ENCODE assay signal across 17 mouse cellular contexts in genomic region chr16:4031441-4032274, GRCm38 (mm10). TPM values are rescaled to one million over a fixed set of nuclear protein-coding genes. Genes with fewer than 3 reads are reported as not detected.
DNase-seq lines count a peak whose midpoint lies in the region; ATAC-seq and TF ChIP-seq lines count a peak whose summit lies in the region.
"Had no signal": no experiment of that assay in that cellular context is flagged by ENCODE, and none has a peak within 500 bp of the region (broad histone marks: within the 10 kb centered on the region; RNA-seq: fewer than 3 reads in every experiment).

No protein-coding gene starts in this region.

- H3K36me3 ChIP-seq in ES-Bruce4 (ENCODE audit: control insufficient read depth, insufficient read depth, low read length, poor library complexity, severe bottlenecking) (no peaks in the 10 kb centered on the region), ES-E14 (ENCODE audit: control insufficient read depth, insufficient read depth, low read length, poor library complexity, severe bottlenecking) (peaks cover 5% of the 10 kb centered on the region; the same call in 1 of the 2 replicates)
- no peaks in the 10 kb centered on the region for H3K36me3 ChIP-seq in kidney, adult 2 months (ENCODE audit: control insufficient read depth, insufficient read depth, low read length)
- H3K36me3 ChIP-seq in hindbrain, embryonic 12.5 days = peaks cover 7% of the 10 kb centered on the region

- H3K9ac ChIP-seq in ES-Bruce4 (ENCODE audit: low read depth, poor library complexity, severe bottlenecking) (no peak overlapping the region), ES-E14 (ENCODE audit: insufficient read depth, low read depth, low read length, poor library complexity, severe bottlenecking) (no peak overlapping the region)
- H3K9ac ChIP-seq in hindbrain, embryonic 12.5 days = no peak overlapping the region
- H3K9ac ChIP-seq: heart, embryonic 15.5 days; liver, embryonic 14.5 days had no signal

- H3K4me2 ChIP-seq in hindbrain, embryonic 12.5 days (replicated peaks) = no peak overlapping the region
- H3K4me2 ChIP-seq: heart, embryonic 15.5 days had no signal

- 18% methylated on average over 5 of the region's 6 CpGs for WGBS in kidney, adult 2 months
- 61% methylated on average over 6 of the region's 6 CpGs for WGBS in hindbrain, embryonic 12.5 days

- ATAC-seq in hindbrain, embryonic 12.5 days (ENCODE audit: low FRiP score) = no peak
- ATAC-seq: CD4-positive, CD25-positive, alpha-beta regulatory T cell, adult 4 months; forebrain, embryonic 16.5 days had no signal

- TF ChIP-seq POLR2A in ES-Bruce4 (IDR thresholded peaks at IDR 0.05; ENCODE audit: insufficient read depth, low read length) = no peak
- no peak for TF ChIP-seq POLR2A in kidney, adult 2 months (IDR thresholded peaks at IDR 0.05; ENCODE audit: low read depth, low read length)

- in situ Hi-C loops in ES-E14 (cut with MboI; ENCODE audit: low sequenced_read_pairs in 2 of 2, unreplicated experiment in 2 of 2) = no loop called here

- no peak for DNase-seq in ES-E14 (ENCODE audit: low read depth, low spot score)
- peak; percentile 77 for DNase-seq in kidney, adult 2 months
- peak; percentile 51 for DNase-seq in kidney, postnatal 14 days
- no peak for DNase-seq in heart, adult 8-10 months (ENCODE audit: low spot score)
- DNase-seq in left cerebral cortex, adult 11 months (ENCODE audit: low spot score) = no peak
- DNase-seq: cerebellum, adult 9-10 months; left cerebral cortex, postnatal 4 days; lung, postnatal 14 days had no signal

- no peak for TF ChIP-seq EP300 in ES-Bruce4 (IDR thresholded peaks at IDR 0.05; ENCODE audit: insufficient read depth, low read depth, low read length)

- H3K4me1 ChIP-seq in ES-Bruce4 (ENCODE audit: control insufficient read depth, insufficient read depth, low read length) = no peaks in the 10 kb centered on the region
- peaks cover 6 to 21% of the 10 kb centered on the region in 2 experiments; a peak in 2 of 4 replicates for H3K4me1 ChIP-seq in ES-E14 (ENCODE audit: control insufficient read depth in 2 of 2, insufficient read depth in 2 of 2, low read length in 2 of 2, poor library complexity in 1 of 2)
- peaks cover 57% of the 10 kb centered on the region for H3K4me1 ChIP-seq in kidney, adult 2 months (ENCODE audit: control insufficient read depth, insufficient read depth, low read length)
- no peaks in the 10 kb centered on the region for H3K4me1 ChIP-seq in hindbrain, embryonic 12.5 days
- H3K4me1 ChIP-seq: heart, embryonic 15.5 days had no signal

- H3K4me3 ChIP-seq in ES-Bruce4 (ENCODE audit: low read depth, low read length) (no peak overlapping the region), ES-E14 (ENCODE audit: insufficient read depth in 1 of 2, low read depth in 1 of 2, low read length in 2 of 2, poor library complexity in 1 of 2, severe bottlenecking in 1 of 2) (no peak overlapping the region)
- H3K4me3 ChIP-seq in kidney, adult 2 months (ENCODE audit: insufficient read depth, low read depth, low read length) = no peak overlapping the region
- no peak overlapping the region for H3K4me3 ChIP-seq in hindbrain, embryonic 12.5 days
- H3K4me3 ChIP-seq: erythroblast, embryonic 14.5 days; heart, embryonic 15.5 days had no signal

- TF ChIP-seq CTCF in ES-Bruce4 (IDR thresholded peaks at IDR 0.05; ENCODE audit: low read depth, low read length) = no peak
- TF ChIP-seq CTCF in kidney, adult 2 months (conservative IDR thresholded peaks at IDR 0.05; ENCODE audit: insufficient read depth, insufficient read length, low read depth, low read length) = no peak

- H3K9me3 ChIP-seq in ES-Bruce4 (replicated peaks; ENCODE audit: control insufficient read depth, insufficient read depth, low read length, poor library complexity, severe bottlenecking) (no peaks in the 10 kb centered on the region), ES-E14 (ENCODE audit: control insufficient read depth, insufficient read depth, low read depth, low read length) (no peaks in the 10 kb centered on the region)
- H3K9me3 ChIP-seq in hindbrain, embryonic 12.5 days (replicated peaks) = no peaks in the 10 kb centered on the region
- H3K9me3 ChIP-seq: heart, embryonic 15.5 days had no signal

- no peaks in the 10 kb centered on the region for H3K27me3 ChIP-seq in ES-Bruce4 (ENCODE audit: control insufficient read depth, insufficient read depth, low read length, poor library complexity, severe bottlenecking)
- no peaks in the 10 kb centered on the region for H3K27me3 ChIP-seq in kidney, adult 2 months (replicated peaks; ENCODE audit: control insufficient read depth, insufficient read depth, low read length)
- no peaks in the 10 kb centered on the region for H3K27me3 ChIP-seq in hindbrain, embryonic 12.5 days
- H3K27me3 ChIP-seq: heart, embryonic 15.5 days had no signal

- H3K27ac ChIP-seq in ES-Bruce4 (ENCODE audit: insufficient read depth, low read length) (0 out of 2 replicates have a peak overlapping the region, but pooled peaks have one; percentile 2), ES-E14 (ENCODE audit: insufficient read depth, low read depth, low read length, poor library complexity, severe bottlenecking) (peak overlapping the region; percentile 22; the same call in 1 of the 2 replicates)
- peak overlapping the region; percentile 97 for H3K27ac ChIP-seq in kidney, adult 2 months (ENCODE audit: insufficient read depth, low read depth, low read length)
- H3K27ac ChIP-seq in hindbrain, embryonic 12.5 days = no peak overlapping the region
- H3K27ac ChIP-seq: heart, embryonic 15.5 days; liver, embryonic 14.5 days had no signal

TF ChIP-seq in ES-E14, 5 proteins besides CTCF, POLR2A, EP300 and RAD21:
- TF ChIP-seq ZC3H11A (IDR thresholded peaks at IDR 0.05; ENCODE audit: borderline replicate concordance, low read depth, low read length) (no peak), CHD2 (IDR thresholded peaks at IDR 0.05; ENCODE audit: low read depth, low read length) (no peak), ZNF384 (IDR thresholded peaks at IDR 0.05; ENCODE audit: low read depth, low read length) (no peak), MAFK (IDR thresholded peaks at IDR 0.05; ENCODE audit: insufficient read depth, low read depth, low read length) (no peak), HCFC1 (IDR thresholded peaks at IDR 0.05; ENCODE audit: borderline replicate concordance, insufficient read depth, low read length) (no peak)

RNA-seq across cellular contexts. Expression of gene Dnase1, which starts 5.1 kb away (rescaled TPM):
- not detected in 2 replicates for polyA plus RNA-seq in ES-Bruce4 (2011; ENCODE audit: insufficient read depth, insufficient read length, low read depth, missing spikeins)
- 1.0 and 1.1 TPM in 2 replicates for total RNA-seq in ES-E14 (2012; rRNA removed)
- 2,240 and 2,440 TPM in 2 replicates for polyA plus RNA-seq in kidney, adult 2 months (2012; rRNA removed)
- 6.3 and 7.8 TPM in 2 replicates for polyA plus RNA-seq in hindbrain, embryonic 12.5 days (2016; fragmentation: Nextera tagmentation; extraction: Ambion mirVana)
- not detected for total RNA-seq in heart, adult 8-10 months (2022)
- total RNA-seq: granulocyte monocyte progenitor cell, adult 5-6 weeks; layer of hippocampus, postnatal 25 days; left cerebral cortex, postnatal 4 days had no signal
- polyA plus RNA-seq: erythroblast, embryonic 14.5 days had no signal

RNA-seq across cellular contexts. Expression of gene Slx4, which starts 28.1 kb away (rescaled TPM):
- polyA plus RNA-seq in ES-Bruce4 (2011; ENCODE audit: insufficient read depth, insufficient read length, low read depth, missing spikeins) = 33.5 and 39.5 TPM in 2 replicates
- total RNA-seq in ES-E14 (2012; rRNA removed) = 36.9 and 40.5 TPM in 2 replicates
- polyA plus RNA-seq in kidney, adult 2 months (2012; rRNA removed) = 36.0 and 41.0 TPM in 2 replicates
- 34.6 and 36.8 TPM in 2 replicates for polyA plus RNA-seq in hindbrain, embryonic 12.5 days (2016; fragmentation: Nextera tagmentation; extraction: Ambion mirVana)
- 1 to 10 TPM; 6.0 to 9.2 (median 8.3) TPM for total RNA-seq in heart, adult 8-10 months (2022)

RNA-seq across cellular contexts. Expression of gene Trap1, which starts 46.0 kb away (rescaled TPM):
- 104 and 105 TPM in 2 replicates for polyA plus RNA-seq in ES-Bruce4 (2011; ENCODE audit: insufficient read depth, insufficient read length, low read depth, missing spikeins)
- 157 and 174 TPM in 2 replicates for total RNA-seq in ES-E14 (2012; rRNA removed)
- polyA plus RNA-seq in kidney, adult 2 months (2012; rRNA removed) = 225 and 226 TPM in 2 replicates
- polyA plus RNA-seq in hindbrain, embryonic 12.5 days (2016; fragmentation: Nextera tagmentation; extraction: Ambion mirVana) = 60.6 and 61.3 TPM in 2 replicates
- 100 to 1,000 TPM; 131 to 156 (median 146) TPM for total RNA-seq in heart, adult 8-10 months (2022)

RNA-seq across cellular contexts. Expression of gene Nlrc3, which starts 55.2 kb away (rescaled TPM):
- polyA plus RNA-seq in ES-Bruce4 (2011; ENCODE audit: insufficient read depth, insufficient read length, low read depth, missing spikeins) = 0.49 and 0.84 TPM in 2 replicates
- 2.1 and 2.3 TPM in 2 replicates for total RNA-seq in ES-E14 (2012; rRNA removed)
- 3.8 and 4.0 TPM in 2 replicates for polyA plus RNA-seq in kidney, adult 2 months (2012; rRNA removed)
- polyA plus RNA-seq in hindbrain, embryonic 12.5 days (2016; fragmentation: Nextera tagmentation; extraction: Ambion mirVana) = 0.96 and 1.2 TPM in 2 replicates
- total RNA-seq in heart, adult 8-10 months (2022) = 1 to 10 TPM; 1.2 to 2.0 (median 1.5) TPM
- polyA plus RNA-seq: erythroblast, embryonic 14.5 days had no signal

Comparison
In these comparisons a context has a peak if more than half of its experiments do, and no peak if none do; other contexts are left out.
1. DNase-seq: peak in kidney, adult 2 months (single experiment) and kidney, postnatal 14 days (single experiment); none in ES-E14 (single experiment), heart, adult 8-10 months (single experiment) and left cerebral cortex, adult 11 months (single experiment).
2. RNA of gene Dnase1, which starts 5.1 kb away (polyA plus RNA-seq): 2,240 to 2,440 TPM in kidney, adult 2 months; 6.3 to 7.8 TPM in hindbrain, embryonic 12.5 days and not detected in ES-Bruce4; every median in the first group is over 100 times any median in the second.